Mouse (Mus musculus) splenic B cell, adult 2 months (primary cell): ENCODE measurements around the gene Serpina5.
A peak's percentile ranks its signal among the peaks of the same experiment; 100 is the strongest.

Experiments used
- DNase-seq: peaks from one replicate; pipeline ENCODE4 v3.0.0-alpha.2; 2011; ENCODE audit warnings: low read depth, low spot score
- H3K27me3 ChIP-seq: 2 replicates; pipeline ENCODE4 v1.6.1; 2012; ENCODE audit warnings: mild to moderate bottlenecking, low read length, moderate library complexity, mixed read lengths; ENCODE audit not compliant: control insufficient read depth, poor library complexity, insufficient read depth, severe bottlenecking
- H3K36me3 ChIP-seq: 2 replicates; pipeline ENCODE4 v1.6.1; 2012; ENCODE audit warnings: mild to moderate bottlenecking, low read length, moderate library complexity, mixed read lengths; ENCODE audit not compliant: control insufficient read depth, poor library complexity, insufficient read depth, severe bottlenecking

The Serpina5 gene

DNA sequence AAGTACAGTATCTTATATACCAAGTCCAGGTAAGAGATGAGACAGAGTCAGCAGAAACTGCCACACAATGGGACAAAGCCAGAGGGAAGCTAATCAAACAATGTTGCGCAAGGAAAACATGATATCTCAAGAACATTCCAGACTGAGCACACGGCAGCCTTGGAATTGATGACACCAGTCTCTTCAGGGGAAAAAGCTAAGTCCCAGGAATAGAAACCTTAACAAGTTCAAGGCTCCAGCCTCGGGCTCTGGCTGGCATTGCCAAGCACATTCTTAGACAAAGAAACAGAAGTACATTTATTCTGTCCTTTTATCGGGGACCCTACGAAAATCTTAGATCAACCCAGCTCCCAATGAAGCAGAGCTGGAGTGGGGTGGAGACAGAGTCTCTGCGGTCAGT, at the start of gene Serpina5:
TSS of gene Serpina5 (plus strand) at position 346 of the 400 bp plus-strand sequence.
- Histone ChIP-seq H3K36me3 (no peaks in the 10 kb centered on the region), H3K27me3 (no peaks in the 10 kb centered on the region)
- DNase-seq = no peak

DNA sequence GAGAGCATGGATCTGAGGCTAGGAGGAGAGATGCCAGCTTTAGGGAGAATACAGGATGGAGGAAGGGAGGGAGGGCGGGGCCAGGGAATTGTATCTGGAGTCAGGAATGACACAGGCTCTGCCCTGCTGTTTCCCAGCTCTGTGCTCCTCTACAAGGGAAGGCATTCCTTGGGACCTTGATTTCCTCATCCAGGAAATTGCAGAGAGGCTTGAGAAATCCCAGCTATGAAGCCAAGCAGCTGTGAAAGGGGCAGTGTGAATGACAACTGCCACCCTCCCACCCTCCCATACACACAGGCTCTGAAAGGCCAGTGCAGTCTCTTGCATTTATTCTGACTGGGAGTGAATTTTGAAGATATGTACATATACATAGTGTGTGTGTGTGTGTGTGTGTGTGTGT, 46.9 kb upstream of the Serpina5 start:
- Histone ChIP-seq H3K36me3 (no peaks in the 10 kb centered on the region), H3K27me3 (no peaks in the 10 kb centered on the region)

DNA sequence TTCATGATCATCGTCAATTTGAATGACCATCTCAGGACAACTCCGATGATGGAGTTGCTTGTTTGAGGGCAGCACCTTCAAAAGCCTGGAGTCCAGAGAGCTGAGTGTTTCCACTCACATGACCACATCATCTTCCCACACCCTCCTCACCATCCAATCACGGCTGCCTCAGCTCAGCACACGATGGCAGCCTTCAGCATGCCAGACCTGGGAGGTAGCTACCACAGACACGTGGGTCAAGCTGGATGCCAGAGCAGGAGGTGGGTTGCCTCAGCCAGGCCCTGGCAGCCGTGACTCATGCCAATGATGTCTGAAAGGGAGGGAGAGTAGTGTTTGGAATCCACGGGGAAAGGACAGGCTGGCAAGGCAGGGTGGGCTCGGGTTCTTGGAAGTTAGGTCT, 45.2 kb upstream of the Serpina5 start:
- H3K27me3 ChIP-seq = no peaks in the 10 kb centered on the region
- DNase-seq = no peak
- no peaks in the 10 kb centered on the region for H3K36me3 ChIP-seq

More for the DNA sequence above, 46.9 kb upstream of the Serpina5 start:
- no peak for DNase-seq

DNA sequence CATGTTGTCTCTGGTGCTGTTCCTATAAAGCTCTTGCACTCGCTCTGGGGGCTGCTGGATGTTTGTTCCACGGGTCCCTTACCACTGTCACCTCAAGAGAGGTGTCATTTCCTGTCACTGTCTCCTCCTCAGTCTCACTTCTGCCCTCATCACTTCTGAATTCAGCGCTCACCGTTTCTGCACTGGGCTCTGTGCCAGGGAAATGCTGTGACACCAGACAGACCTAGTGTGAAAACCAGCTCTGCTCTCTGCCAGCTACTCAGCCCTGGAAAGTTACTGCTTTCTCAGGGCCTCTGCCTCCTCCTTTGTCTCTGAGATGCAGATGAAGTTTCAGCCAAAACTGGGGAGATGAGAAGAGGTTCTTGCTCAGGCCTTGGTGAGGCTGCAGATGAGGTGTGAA, 43.9 kb upstream of the Serpina5 start:
- H3K27me3 ChIP-seq = no peaks in the 10 kb centered on the region
- DNase-seq = peak; percentile 44
- H3K36me3 ChIP-seq = no peaks in the 10 kb centered on the region

DNA sequence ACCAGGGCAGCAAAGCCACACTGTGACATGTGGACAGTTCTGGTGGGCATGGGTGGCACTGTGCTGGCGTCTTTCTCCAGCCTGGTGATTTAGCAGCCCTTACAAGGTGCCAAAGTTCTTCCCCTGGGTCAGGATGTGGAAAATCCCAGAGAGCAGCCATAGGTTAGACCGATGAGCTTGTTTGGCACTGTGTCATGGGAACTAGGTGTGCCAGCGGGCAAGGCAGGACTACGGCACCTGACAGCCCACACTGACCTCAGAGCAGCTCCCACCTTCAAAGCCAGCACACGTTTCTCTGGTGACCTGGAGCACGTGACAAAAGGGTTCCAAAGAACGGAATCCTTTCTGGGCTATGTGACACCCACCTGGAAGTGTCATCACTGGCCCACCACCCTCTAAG, 43.4 kb upstream of the Serpina5 start:
- no peaks in the 10 kb centered on the region for H3K36me3 ChIP-seq
- H3K27me3 ChIP-seq = no peaks in the 10 kb centered on the region
- DNase-seq = peak; percentile 17

DNA sequence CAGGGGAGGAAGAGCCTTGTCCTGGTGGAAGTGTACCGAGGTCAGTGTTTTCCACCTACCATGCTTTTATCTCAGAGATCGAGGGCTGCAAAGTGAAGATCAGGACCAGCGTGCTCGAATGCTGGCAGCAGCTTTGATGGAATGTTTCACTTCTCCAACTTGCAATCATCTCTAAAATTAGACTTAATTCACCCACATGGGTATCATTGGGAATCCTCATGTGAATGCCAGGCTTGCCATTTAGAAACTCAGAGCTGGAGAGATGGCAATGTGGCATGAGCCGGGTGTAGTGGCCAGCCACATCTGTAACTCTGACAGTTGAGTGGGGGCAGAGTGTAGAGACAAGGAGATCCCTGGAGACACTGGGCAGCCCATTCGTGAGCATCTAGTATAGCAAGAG, 40.8 kb upstream of the Serpina5 start:
- H3K27me3 ChIP-seq = no peaks in the 10 kb centered on the region; the same call in 1 of the 2 replicates
- DNase-seq = no peak

DNA sequence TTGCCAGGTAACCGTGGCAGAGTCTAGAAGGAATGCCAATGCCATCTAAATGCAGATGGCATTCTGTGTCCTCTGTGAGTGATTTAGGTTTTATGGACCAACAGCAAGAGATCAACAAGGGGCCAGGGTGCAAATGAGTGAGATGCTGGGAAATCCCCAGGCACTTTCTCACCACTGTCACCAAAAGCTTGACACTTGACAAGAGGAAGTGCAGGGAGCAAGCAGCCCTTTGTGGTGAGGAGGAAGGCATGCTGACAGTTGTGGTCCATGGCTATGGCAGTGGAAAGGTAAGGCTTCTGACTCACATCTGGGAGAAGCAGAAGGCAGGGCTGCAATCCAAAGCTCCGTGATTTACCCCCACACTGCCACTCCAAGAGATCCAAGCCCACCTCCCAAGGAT, 39.1 kb upstream of the Serpina5 start:
- H3K27me3 ChIP-seq = no peaks in the 10 kb centered on the region; the same call in 1 of the 2 replicates
- H3K36me3 ChIP-seq = no peaks in the 10 kb centered on the region
- DNase-seq = peak; percentile 39

More for the DNA sequence above, 40.8 kb upstream of the Serpina5 start:
- no peaks in the 10 kb centered on the region for H3K36me3 ChIP-seq

DNA sequence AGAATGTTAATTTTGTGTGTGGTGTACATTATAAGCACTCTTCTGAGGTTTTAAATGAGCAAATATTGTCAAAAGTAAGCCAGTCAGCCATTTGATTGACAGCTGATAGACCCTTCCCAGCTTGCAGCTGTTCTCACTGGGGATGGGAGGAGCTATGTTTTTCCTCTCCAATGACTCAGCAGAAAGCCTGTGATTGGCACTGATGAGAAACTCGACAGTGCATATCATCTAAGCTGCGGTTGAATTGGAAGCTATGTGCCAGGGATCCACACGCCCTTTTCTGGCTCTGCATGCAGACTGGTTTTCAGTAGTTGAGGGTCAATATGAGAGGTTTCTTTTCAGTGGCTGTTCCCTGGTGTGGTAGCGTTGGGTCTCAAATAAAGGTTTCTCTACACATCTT, 36.4 kb upstream of the Serpina5 start:
- Histone ChIP-seq H3K27me3 (no peaks in the 10 kb centered on the region; the same call in 1 of the 2 replicates), H3K36me3 (no peaks in the 10 kb centered on the region)
- no peak for DNase-seq

DNA sequence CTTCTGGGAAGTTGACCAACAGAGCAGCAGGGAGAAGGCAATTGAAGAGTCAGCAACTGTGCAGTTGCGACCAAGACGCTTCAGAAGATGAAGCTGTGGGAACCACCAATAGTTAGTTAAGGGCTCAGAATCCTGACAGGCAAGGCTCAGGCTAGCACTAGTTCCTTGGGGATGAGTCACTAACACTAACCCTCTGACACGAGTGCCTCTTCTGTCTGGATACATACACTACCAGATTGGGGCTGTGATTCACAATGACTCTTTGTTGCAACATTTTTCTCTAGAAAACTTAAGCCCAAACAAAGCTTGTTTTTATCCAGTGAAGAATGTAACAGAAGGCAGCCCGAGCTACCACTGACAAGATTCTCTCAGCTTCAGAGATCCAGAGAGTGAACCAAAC, 35.9 kb upstream of the Serpina5 start:
- no peaks in the 10 kb centered on the region for H3K36me3 ChIP-seq
- H3K27me3 ChIP-seq = no peaks in the 10 kb centered on the region; the same call in 1 of the 2 replicates
- no peak for DNase-seq

DNA sequence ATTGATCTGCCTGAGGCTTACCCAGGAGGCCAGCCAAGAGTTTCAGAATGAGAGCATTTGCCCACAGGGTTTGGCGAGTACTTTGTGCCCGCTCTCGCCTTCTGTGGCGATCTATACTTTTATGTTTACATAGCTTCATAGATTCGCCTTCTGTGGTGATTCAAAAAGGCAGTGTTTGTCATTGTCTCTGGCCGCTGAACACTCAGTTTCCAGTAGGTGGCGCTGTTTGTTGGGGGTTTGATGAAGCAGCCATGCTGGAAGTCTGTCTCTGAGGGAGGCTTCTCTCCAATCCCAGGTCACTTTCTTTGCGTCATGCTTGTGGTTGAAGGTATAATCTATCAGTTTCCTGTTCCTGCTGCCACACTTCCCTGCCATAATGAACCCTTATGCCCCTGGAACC, 34.7 kb upstream of the Serpina5 start:
- Histone ChIP-seq H3K27me3 (no peaks in the 10 kb centered on the region; the same call in 1 of the 2 replicates), H3K36me3 (no peaks in the 10 kb centered on the region)
- peak; percentile 66 for DNase-seq

DNA sequence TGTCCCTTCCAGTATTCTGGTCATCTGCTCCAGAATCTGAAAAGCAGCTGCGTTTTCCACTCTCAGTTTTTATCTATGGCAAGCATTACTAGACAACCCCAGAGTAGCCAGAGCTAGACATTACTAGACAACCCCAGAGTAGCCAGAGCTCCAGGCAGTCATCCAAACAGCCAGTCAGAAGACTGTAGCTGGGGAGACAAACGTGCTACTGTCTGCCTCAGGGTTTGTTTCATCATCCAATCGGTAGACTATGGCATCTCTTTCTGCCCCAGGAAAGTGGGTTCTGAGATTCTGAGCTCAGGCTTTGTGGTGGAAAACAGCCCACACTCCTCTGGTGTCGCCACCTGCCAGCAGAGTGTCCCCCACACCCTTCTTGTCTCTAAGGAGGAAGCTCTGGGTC, 33.4 kb upstream of the Serpina5 start:
- Histone ChIP-seq H3K27me3 (no peaks in the 10 kb centered on the region; the same call in 1 of the 2 replicates), H3K36me3 (no peaks in the 10 kb centered on the region)
- peak; percentile 29 for DNase-seq

DNA sequence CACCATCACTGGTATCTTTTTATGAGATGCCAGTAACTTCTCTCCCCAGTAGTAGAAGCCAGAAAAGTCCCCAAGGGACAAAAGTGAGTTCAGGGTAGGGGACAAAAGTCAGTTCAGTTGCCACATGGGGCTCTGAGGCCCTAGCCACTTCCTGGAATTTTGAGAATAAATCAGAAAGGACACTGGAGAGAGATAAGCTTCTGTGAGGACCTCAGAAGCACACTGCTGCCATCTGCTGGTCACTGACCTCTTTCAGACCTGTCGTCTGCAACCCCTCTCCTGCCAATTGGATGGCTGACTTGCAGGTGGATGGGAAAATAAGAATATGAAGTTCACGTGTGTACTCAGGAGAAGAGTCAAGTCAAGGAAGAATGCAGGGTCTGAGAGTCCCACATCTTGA, 31.3 kb upstream of the Serpina5 start:
- DNase-seq = peak; percentile 72
- H3K36me3 ChIP-seq = no peaks in the 10 kb centered on the region
- H3K27me3 ChIP-seq = no peaks in the 10 kb centered on the region

DNA sequence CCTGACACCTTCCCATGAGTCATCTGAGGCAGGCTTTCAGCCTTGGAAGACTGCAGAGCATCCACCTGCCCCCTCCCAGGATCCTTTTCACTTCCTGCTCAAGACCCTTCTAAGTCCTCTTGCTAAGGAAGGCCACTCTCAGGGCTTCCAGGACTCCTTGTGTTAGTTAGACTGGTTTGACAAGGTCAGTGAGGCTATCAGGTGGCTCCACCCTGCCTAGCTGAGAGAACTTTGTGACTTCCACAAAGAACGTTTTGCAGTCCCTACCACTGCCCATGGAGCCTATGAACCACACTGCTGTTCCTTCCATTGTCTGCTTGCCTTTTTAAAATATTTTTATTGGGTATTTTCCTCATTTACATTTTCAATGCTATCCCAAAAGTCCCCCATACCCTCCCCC, 29.2 kb upstream of the Serpina5 start:
- Histone ChIP-seq H3K36me3 (no peaks in the 10 kb centered on the region), H3K27me3 (no peaks in the 10 kb centered on the region)
- DNase-seq = no peak

DNA sequence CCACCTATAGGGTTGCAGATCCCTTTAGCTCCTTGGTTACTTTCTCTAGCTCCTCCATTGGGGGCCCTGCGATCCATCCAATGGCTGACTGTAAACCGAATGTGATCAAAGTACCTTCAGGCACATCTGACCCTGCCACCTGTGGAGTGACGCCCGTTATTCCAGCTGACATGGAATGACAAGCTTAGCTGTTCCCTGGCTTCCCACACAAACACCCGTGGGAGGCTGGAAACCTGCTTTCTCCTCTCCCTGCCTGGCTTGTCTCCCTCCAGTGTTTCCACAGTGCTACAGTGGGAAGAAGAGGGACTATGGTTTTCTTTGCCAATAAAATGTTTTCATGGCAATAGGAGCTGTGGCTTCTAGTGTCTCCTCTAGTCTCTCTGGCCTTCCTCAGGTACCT, 28.6 kb upstream of the Serpina5 start:
- Histone ChIP-seq H3K36me3 (no peaks in the 10 kb centered on the region), H3K27me3 (no peaks in the 10 kb centered on the region)
- DNase-seq = no peak

DNA sequence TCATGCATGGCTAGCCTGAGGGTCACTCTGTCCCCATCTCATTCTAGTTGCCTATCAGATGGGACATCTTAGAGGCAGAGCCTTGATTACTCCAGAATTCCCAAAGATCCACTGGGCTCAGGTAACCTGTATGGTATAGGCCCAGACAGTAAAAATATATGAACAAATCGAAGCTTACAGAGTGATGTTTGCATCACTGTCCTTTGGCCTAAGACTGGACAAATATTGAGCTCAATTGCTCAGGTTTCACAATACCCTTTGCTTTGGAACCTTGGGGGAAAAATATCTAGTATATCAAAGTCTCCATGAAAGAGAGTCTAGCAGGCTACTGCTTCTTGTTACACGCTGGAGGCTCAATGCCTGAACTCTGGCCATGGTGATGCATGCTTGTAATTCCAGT, 10.8 kb upstream of the Serpina5 start:
- DNase-seq = no peak
- H3K27me3 ChIP-seq = no peaks in the 10 kb centered on the region
- no peaks in the 10 kb centered on the region for H3K36me3 ChIP-seq

DNA sequence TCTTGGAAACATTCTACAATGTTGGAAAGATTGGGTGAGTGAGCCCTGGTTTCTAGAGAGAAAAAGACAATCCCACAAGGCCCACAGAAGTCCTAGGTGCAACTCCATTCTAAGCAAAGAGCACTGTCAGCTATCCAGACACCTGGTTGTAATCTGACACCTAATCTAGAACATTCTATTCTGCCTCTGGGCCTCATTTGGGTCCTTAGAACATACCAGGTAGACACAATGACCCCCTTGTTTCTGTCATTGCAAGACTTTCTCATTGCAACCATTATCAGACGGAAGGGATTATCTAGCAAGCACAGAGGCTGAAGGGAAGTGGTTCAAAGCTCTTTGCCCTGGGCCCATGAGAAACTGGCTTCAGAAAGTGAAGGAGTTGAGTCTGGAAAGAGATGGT, 9.6 kb upstream of the Serpina5 start:
- no peaks in the 10 kb centered on the region for H3K27me3 ChIP-seq
- H3K36me3 ChIP-seq = no peaks in the 10 kb centered on the region
- no peak for DNase-seq
